Mouse (Mus musculus) CH12.LX (cell line): Measurements from ENCODE around the gene Slc28a3. TPM values are rescaled to one million over a fixed set of nuclear protein-coding genes. Genes with fewer than 3 reads are reported as not detected.

Experiments
- DNase-seq: peaks from one replicate; pipeline ENCODE4 v3.0.0-alpha.2; 2013; ENCODE audit errors: extremely low read depth
- H3K27ac ChIP-seq: 2 replicates; pipeline ENCODE4 v1.5.1; 2012; ENCODE audit warnings: low read depth, mild to moderate bottlenecking, control low read depth, moderate library complexity; ENCODE audit not compliant: insufficient read depth
- H3K27me3 ChIP-seq: replicated peaks from 2 replicates; pipeline ENCODE3; 2012; ENCODE audit warnings: inconsistent platforms
- H3K36me3 ChIP-seq, 2 experiments: replicated peaks in 1 of 2; 2 replicates each; pipeline versions ENCODE3 to v1.6.1; 2012; ENCODE audit warnings: inconsistent platforms in 1 of 2, low read length in 1 of 2, mild to moderate bottlenecking in 1 of 2, mixed read lengths in 1 of 2, moderate library complexity in 1 of 2; ENCODE audit not compliant: control insufficient read depth in 1 of 2, insufficient read depth in 1 of 2
- H3K4me1 ChIP-seq, 2 experiments: 2 replicates each; pipeline ENCODE4 v1.6.1; 2012; ENCODE audit warnings: inconsistent platforms in 1 of 2, moderate library complexity in 1 of 2; ENCODE audit not compliant: insufficient read depth in 2 of 2, control insufficient read depth in 1 of 2
- H3K4me2 ChIP-seq: 2 replicates; pipeline ENCODE4 v1.6.1; 2012; ENCODE audit warnings: low read depth, mild to moderate bottlenecking, control low read depth; ENCODE audit not compliant: poor library complexity, insufficient read depth, severe bottlenecking
- H3K4me3 ChIP-seq, 3 experiments: fragments of 150-350 bp in 1 of 3; sonication (generic) in 1 of 3; replicated peaks in 1 of 3; 2 replicates each; pipeline versions ENCODE3 to v1.5.1; 2011 to 2012; ENCODE audit warnings: low read depth in 2 of 3, low read length in 2 of 3, mild to moderate bottlenecking in 2 of 3, moderate library complexity in 2 of 3, control low read depth in 1 of 3, improper control_type of control experiment in 1 of 3, inconsistent platforms in 1 of 3, mixed read lengths in 1 of 3; ENCODE audit not compliant: poor library complexity in 1 of 3
- H3K79me2 ChIP-seq: replicated peaks from 2 replicates; pipeline ENCODE4 v1.6.1; 2012; ENCODE audit warnings: mild to moderate bottlenecking, moderate library complexity; ENCODE audit not compliant: control insufficient read depth, poor library complexity, insufficient read depth, severe bottlenecking; ENCODE audit errors: extremely low read depth
- H3K9ac ChIP-seq: 2 replicates; pipeline ENCODE4 v1.6.1; 2012; ENCODE audit warnings: low read depth, mild to moderate bottlenecking, control low read depth, moderate library complexity; ENCODE audit not compliant: insufficient read depth
- H3K9me3 ChIP-seq: replicated peaks from 2 replicates; pipeline ENCODE3; 2012; ENCODE audit warnings: low read length, inconsistent platforms, mixed read lengths
- CHD1 ChIP-seq: IDR thresholded peaks from 2 replicates; pipeline ENCODE4 v1.6.1; 2012; ENCODE audit warnings: low read depth, low read length, improper control_type of control experiment, inconsistent platforms
- CHD2 ChIP-seq: IDR thresholded peaks from 2 replicates; pipeline ENCODE4 v1.6.1; 2011; ENCODE audit warnings: low read length, improper control_type of control experiment
- CTCF ChIP-seq, 2 experiments: IDR thresholded peaks in 1 of 2; conservative IDR thresholded peaks in 1 of 2; 2 replicates each; pipeline ENCODE4 v1.5.1; 2011 to 2012; ENCODE audit warnings: low read depth in 2 of 2, low read length in 2 of 2, improper control_type of control experiment in 1 of 2, inconsistent platforms in 1 of 2, mild to moderate bottlenecking in 1 of 2, moderate library complexity in 1 of 2
- E2F4 ChIP-seq: IDR thresholded peaks from 2 replicates; pipeline ENCODE4 v1.6.1; 2011; ENCODE audit warnings: low read depth, low read length, improper control_type of control experiment; ENCODE audit not compliant: insufficient replicate concordance
- EP300 ChIP-seq: IDR thresholded peaks from 2 replicates; pipeline ENCODE4 v1.6.1; 2011; ENCODE audit warnings: low read length, improper control_type of control experiment
- KAT2A ChIP-seq: IDR thresholded peaks from 2 replicates; pipeline ENCODE4 v1.6.1; 2012; ENCODE audit warnings: low read length, improper control_type of control experiment, inconsistent platforms; ENCODE audit not compliant: insufficient replicate concordance
- MAX ChIP-seq: IDR thresholded peaks from 2 replicates; pipeline ENCODE4 v1.6.1; 2011; ENCODE audit warnings: low read length, improper control_type of control experiment
- MEF2A ChIP-seq: IDR thresholded peaks from 2 replicates; pipeline ENCODE4 v1.6.1; 2014; ENCODE audit warnings: low read depth, mild to moderate bottlenecking, inconsistent platforms, low read length, improper control_type of control experiment, borderline replicate concordance
- NRF1 ChIP-seq: IDR thresholded peaks from 2 replicates; pipeline ENCODE4 v1.6.1; 2014; ENCODE audit warnings: low read depth, mild to moderate bottlenecking, inconsistent platforms, low read length, improper control_type of control experiment, moderate library complexity
- POLR2A ChIP-seq: IDR thresholded peaks from 2 replicates; pipeline ENCODE4 v1.6.1; 2011; ENCODE audit warnings: low read depth, mild to moderate bottlenecking, improper control_type of control experiment, low read length
- RAD21 ChIP-seq: IDR thresholded peaks from 2 replicates; pipeline ENCODE4 v1.6.1; 2011; ENCODE audit warnings: low read depth, mild to moderate bottlenecking, low read length, improper control_type of control experiment, moderate library complexity
- TCF12 ChIP-seq: IDR thresholded peaks from 2 replicates; pipeline ENCODE4 v1.6.1; 2014; ENCODE audit warnings: low read depth, mild to moderate bottlenecking, inconsistent platforms, low read length, improper control_type of control experiment
- UBTF ChIP-seq: IDR thresholded peaks from 2 replicates; pipeline ENCODE4 v1.6.1; 2012; ENCODE audit warnings: low read depth, mild to moderate bottlenecking, inconsistent platforms, low read length, improper control_type of control experiment, moderate library complexity
- USF1 ChIP-seq: IDR thresholded peaks from 2 replicates; pipeline ENCODE4 v1.6.1; 2014; ENCODE audit warnings: low read depth, mild to moderate bottlenecking, inconsistent platforms, low read length, improper control_type of control experiment
- USF2 ChIP-seq: conservative IDR thresholded peaks from 2 replicates; pipeline ENCODE4 v1.6.1; 2011; ENCODE audit warnings: low read depth, low read length, improper control_type of control experiment
- ZC3H11A ChIP-seq: IDR thresholded peaks from 2 replicates; pipeline ENCODE4 v1.6.1; 2012; ENCODE audit warnings: low read depth, mild to moderate bottlenecking, inconsistent platforms, low read length, improper control_type of control experiment
- ZKSCAN1 ChIP-seq: IDR thresholded peaks from 2 replicates; pipeline ENCODE4 v1.6.1; 2012; ENCODE audit warnings: low read depth, inconsistent platforms, low read length, improper control_type of control experiment, borderline replicate concordance
- ZMIZ1 ChIP-seq: IDR thresholded peaks from 2 replicates; pipeline ENCODE4 v1.6.1; 2012; ENCODE audit warnings: low read depth, mild to moderate bottlenecking, inconsistent platforms, low read length, improper control_type of control experiment
- dilution Hi-C: fragments of 300-500 bp; cut with MboI; formaldehyde crosslinking; loops from 2 replicates; pipeline ENCODE4 v1.14.3; 2020; ENCODE audit warnings: low sequenced_read_pairs; ENCODE audit not compliant: extremely low pct_unique_long_range_greater_than_20kb, extremely low pct_ligation_motif_present
- in situ Hi-C: fragments of 300-500 bp; cut with MboI; formaldehyde crosslinking; loops from 3 replicates; pipeline ENCODE4 v1.14.3; 2019; ENCODE audit warnings: low sequenced_read_pairs, low pct_ligation_motif_present, low pct_unique_long_range_greater_than_20kb, mixed read lengths
- polyA plus RNA-seq: library from polyadenylated mRNA; unstranded; fragments of >175 nt; gene quantifications from 2 replicates; pipeline ENCODE4 v1.2.1, GENCODE M21; 2012; ENCODE audit warnings: low read depth; ENCODE audit not compliant: insufficient read length
- total RNA-seq, 2 experiments: library from RNA; depleted of rRNA; stranded (reverse); fragments of 300-350 nt in 1 of 2; fragments of >200 nt in 1 of 2; gene quantifications; 2 replicates each; pipeline ENCODE4 v1.2.3; 2012 to 2014

The Slc28a3 gene
- total and polyA plus RNA-seq, 3 experiments = not detected

DNA sequence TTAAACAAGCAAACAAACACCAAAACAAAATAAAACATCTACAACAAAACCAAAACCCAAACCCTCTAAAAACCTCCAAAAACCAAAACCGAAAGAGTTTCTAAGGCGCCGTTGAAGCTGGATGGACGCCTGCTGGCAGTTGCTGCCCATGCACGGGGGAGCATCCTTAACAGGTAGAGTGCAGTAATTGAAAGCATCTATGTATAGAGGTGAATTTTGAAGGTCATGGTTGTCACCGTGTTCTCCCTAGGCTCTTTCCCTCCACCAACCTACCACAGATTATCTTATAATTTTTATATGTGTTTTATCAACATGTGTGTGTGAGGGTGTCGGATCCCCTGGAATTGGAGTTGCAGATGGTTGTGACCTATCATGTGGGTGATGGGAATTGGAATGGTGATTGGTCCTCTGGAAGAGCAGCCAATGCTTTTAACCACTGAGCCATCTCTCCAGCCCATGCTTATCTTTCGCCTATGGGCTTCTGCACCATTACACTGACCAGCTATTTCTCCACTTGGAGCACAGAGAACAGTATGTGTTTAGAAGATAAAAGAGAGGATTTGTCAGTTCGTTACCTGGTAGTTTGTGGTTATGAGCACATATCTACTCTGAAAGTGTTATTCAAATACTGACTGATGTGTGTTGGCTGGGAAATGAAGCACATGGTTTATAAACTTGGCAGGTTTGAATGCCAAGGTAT is 89.2 kb downstream of the Slc28a3 start:
- H3K27me3 ChIP-seq = no peaks in the 10 kb centered on the region
- no peaks in the 10 kb centered on the region for H3K9me3 ChIP-seq
- H3K27ac ChIP-seq = no peak overlapping the region
- H3K4me2 ChIP-seq = peak overlapping the region; percentile 27; the same call in 1 of the 2 replicates
- no peak overlapping the region for H3K9ac ChIP-seq
- no peaks in the 10 kb centered on the region for H3K36me3 ChIP-seq
- DNase-seq = no peak
- H3K4me3 ChIP-seq = no peak overlapping the region
- H3K79me2 ChIP-seq = no peaks in the 10 kb centered on the region
- H3K4me1 ChIP-seq = peaks cover 8 to 14% of the 10 kb centered on the region in 2 experiments; a peak in 3 of 4 replicates
- in situ Hi-C loops (no loop called here), dilution Hi-C loops (no loop called here)
- TF ChIP-seq ZMIZ1 = no peak
- TF ChIP-seq EP300 = no peak
- no peak for TF ChIP-seq MEF2A
- no peak for TF ChIP-seq USF2
- TF ChIP-seq CTCF (conservative IDR thresholded peaks at IDR 0.05 in 1 of 2, IDR thresholded peaks at IDR 0.05 in 1 of 2; ENCODE audit: low read depth in 2 of 2, low read length in 2 of 2) = no peak
- TF ChIP-seq UBTF = no peak
- TF ChIP-seq CHD2 = no peak; the same call in 1 of the 2 replicates
- TF ChIP-seq ZKSCAN1 = no peak
- no peak for TF ChIP-seq CHD1
- no peak for TF ChIP-seq ZC3H11A
- TF ChIP-seq RAD21 = no peak
- TF ChIP-seq NRF1 = no peak
- no peak for TF ChIP-seq MAX
- no peak for TF ChIP-seq POLR2A
- no peak for TF ChIP-seq USF1
- TF ChIP-seq TCF12 = no peak

DNA sequence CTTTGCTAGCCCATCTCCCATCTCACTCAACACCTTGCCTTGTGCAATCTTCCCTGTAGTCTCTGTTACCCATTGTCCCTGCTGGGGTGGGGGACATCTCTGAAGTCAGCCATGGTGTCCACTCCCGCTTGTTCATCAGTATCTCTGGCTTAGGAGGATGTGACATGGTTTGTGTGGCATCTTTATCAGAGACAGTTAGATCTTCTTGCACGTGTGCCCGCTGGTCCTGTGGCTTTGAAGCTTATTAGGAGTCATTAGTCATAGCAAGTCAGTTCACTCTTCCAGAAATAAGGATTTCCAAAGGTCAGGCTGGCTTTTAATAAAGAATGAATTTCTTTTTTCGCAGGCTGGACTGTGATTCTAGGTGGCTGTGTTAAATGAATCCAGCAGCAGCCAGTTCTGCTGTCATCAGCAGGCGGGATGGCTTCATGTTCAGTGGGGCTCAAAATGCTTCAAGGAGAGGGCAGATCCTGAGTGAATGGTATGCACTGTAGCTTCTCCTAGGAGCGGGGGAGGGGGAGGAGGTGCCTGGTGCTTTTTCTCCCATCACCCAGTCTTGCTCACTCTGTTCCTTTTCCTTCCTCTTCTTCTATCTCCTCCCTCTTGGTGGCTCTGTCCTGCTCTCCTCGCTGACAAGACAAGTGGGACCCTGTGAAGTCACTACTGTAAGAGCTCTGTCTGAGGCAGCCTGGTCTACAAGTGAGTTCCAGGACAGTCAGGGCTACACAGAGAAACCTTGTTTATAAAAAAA is 89.9 kb downstream of the Slc28a3 start:
- dilution Hi-C loops (no loop called here), in situ Hi-C loops (no loop called here)
- Histone ChIP-seq H3K4me2 (no peak overlapping the region), H3K27me3 (no peaks in the 10 kb centered on the region), H3K9ac (no peak overlapping the region), H3K27ac (no peak overlapping the region), H3K79me2 (no peaks in the 10 kb centered on the region), H3K9me3 (no peaks in the 10 kb centered on the region), H3K4me1 (peaks cover 8 to 14% of the 10 kb centered on the region in 2 experiments; a peak in 3 of 4 replicates), H3K36me3 (no peaks in the 10 kb centered on the region), H3K4me3 (no peak overlapping the region)
- no peak for TF ChIP-seq TCF12
- no peak for TF ChIP-seq ZC3H11A
- no peak for TF ChIP-seq KAT2A
- TF ChIP-seq E2F4 = no peak
- no peak for DNase-seq
